Mouse (Mus musculus) frontal cortex, adult 2 months (tissue): ENCODE measurements around the gene Snap25. TPM values are rescaled to one million over a fixed set of nuclear protein-coding genes. Genes with fewer than 3 reads are reported as not detected.

Experiments
- DNase-seq, 2 experiments: peaks; one replicate each; pipeline ENCODE4 v3.0.0; 2022; ENCODE audit warnings: low spot score in 1 of 2; ENCODE audit errors: extremely low spot score in 1 of 2
- polyA plus RNA-seq: library from polyadenylated mRNA; depleted of rRNA; stranded (reverse); fragments of >200 nt; gene quantifications from 2 replicates; pipeline ENCODE4 v1.2.3, GENCODE M21; 2012; rRNA removed

The Snap25 gene
- polyA plus RNA-seq: 2,537 and 2,736 TPM in 2 replicates

GRCm38 (mm10) chr2:136713299-136713758 lies at the start of gene Snap25:
Gene Snap25, plus strand, starts transcription at chr2:136713453.
- peak; percentile 82 to 93 for DNase-seq

- peak in 1 of 2 experiments; percentile 55 for DNase-seq
Observed at GRCm38 (mm10) chr2:136666951-136667350, 46.3 kb upstream of the Snap25 start.

DNA sequence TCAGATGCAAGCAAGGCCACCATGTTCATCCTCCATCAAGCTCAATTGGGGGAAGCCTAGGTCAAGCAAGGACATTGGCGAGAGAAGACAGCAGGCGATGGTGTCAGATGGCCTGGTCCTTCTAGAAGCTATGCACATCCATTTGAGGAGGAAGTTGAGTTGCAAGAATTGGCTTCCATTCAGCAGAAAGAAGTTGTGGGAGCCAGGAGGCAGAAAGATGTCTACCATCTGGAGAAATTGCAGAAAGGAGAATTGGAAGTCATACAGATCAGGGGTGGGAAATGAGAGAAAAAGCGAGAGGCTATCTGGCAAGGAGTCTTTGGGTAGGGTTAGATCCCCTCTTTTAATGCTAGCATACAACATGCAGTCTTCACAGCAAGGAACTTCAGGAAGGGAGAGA lies 44.1 kb upstream of the Snap25 start:
- DNase-seq: peak in 1 of 2 experiments; percentile 67

- DNase-seq: no peak
Observed at GRCm38 (mm10) chr2:136669665-136670064, 43.6 kb upstream of the Snap25 start.

- DNase-seq: peak in 1 of 2 experiments; percentile 70
Observed at GRCm38 (mm10) chr2:136670539-136671271, 42.5 kb upstream of the Snap25 start.

DNA sequence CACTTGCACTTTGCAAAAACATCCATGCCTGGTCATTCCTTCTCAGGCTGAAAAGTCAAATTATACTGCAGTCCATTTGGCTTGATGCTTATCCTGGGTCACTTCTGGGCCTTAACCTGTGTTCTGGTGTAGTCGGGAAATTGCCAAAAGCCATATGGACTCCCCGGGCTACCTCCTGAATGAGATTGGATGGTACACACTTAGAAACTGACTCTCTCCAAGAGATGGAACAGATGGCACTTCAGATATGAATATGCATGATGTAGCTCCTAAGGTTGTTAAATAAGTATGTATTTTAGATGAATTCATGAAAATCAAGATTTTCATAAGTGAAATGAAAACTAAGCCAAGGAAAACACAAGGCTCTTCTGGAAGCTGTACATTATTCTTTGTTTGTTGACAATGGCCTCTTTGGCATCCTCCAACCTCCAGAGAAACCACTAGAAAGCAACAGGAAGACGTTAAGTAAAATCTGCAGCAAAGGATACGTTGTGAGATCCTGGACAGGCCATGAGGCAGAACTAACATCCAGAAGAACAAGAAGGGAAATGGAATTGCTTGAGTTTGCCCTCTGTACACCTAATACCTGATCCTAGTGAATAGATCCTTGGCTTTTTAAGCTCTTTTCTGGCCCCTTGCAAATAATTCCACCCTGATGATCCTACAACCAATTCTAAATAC lies 39.0 kb upstream of the Snap25 start:
- no peak for DNase-seq

DNA sequence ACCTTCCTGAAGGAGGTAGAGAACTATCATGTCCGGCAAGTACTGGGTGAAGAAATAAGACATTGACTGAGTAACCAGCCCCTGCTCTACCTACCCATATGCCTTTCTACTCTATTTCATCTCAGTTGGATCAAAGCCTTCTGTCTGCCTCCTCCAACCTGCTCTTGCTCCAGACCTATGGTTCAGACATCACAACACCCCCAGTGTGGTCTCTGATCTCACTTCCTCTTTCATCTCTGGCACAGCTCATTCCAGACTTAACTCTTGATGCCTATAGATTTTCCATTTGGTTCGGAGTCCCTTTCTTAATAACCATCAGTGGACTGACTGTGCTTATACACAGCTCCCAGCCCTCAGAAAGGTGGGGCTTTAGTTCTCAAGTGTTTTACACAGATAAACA lies 37.1 kb upstream of the Snap25 start:
- DNase-seq: no peak

- DNase-seq: no peak
Observed at GRCm38 (mm10) chr2:136676918-136677445, 36.3 kb upstream of the Snap25 start.

- peak; percentile 69 to 87 for DNase-seq
Observed at GRCm38 (mm10) chr2:136678321-136679161, 34.7 kb upstream of the Snap25 start.

GRCm38 (mm10) chr2:136679280-136680221 lies 33.7 kb upstream of the Snap25 start:
- DNase-seq: peak; percentile 84 to 91

GRCm38 (mm10) chr2:136682146-136682860 lies 30.9 kb upstream of the Snap25 start:
- no peak for DNase-seq

GRCm38 (mm10) chr2:136686195-136686594 lies 27.1 kb upstream of the Snap25 start:
- no peak for DNase-seq

DNA sequence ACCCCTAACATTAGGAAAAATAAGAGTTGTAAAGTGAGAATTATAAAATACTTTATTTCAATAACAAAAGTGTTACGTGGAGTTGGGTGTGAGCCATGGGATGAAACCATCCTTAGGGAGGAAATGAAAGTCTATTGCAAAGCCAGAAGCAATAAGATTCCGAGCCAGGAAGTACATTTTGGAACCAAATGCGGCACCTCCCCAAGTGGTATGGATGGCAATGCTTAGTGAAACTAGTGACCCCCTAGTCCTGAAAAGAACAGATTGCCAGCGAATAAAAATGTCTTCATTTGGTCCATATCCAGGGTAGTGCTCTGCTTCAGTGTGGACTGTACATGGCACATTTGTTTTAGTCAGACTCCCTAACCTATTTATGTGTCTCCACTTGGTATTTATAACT lies 25.9 kb upstream of the Snap25 start:
- no peak for DNase-seq

DNA sequence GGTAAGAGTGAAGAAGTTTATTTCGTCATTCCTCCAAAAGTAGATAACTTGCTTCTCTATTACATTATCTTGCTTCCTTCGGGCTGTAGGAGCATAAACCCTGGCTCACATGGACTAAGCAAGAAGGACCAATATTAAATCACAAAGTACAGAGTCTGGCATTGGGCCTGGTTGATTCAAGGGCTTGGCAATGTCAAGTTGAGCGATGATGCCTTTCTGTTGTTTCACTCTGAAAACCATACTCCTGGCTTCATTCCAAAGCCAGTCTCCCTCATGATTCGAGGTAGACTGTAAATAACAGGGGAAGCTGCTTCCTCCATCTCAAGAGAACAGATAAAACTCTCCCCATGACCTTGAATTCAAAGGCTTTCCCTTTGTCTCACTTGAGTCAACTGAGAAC lies 23.8 kb upstream of the Snap25 start:
- DNase-seq: no peak

DNA sequence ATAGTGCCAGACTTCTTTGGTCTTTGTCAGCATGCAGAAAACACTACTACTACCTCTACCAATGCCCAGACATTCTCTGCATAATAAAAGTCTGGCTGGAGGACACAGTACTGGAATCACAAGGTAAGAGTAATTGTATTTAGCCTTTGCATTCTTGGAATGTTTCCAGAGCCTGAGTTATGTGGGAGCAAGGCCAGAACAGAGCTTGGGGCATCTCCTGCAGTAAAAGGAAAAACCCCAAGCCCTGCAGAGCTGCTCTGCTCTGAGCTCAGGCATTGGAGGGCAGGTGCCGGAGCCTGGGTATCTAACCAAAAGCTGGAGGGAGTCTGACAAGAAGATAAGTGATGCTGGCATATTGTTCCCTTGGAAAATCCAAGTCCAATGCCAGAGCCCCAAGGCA lies 21.6 kb upstream of the Snap25 start:
- no peak for DNase-seq

- no peak for DNase-seq
Observed at GRCm38 (mm10) chr2:136699429-136700227, 13.6 kb upstream of the Snap25 start.

- DNase-seq: no peak
Observed at GRCm38 (mm10) chr2:136703376-136703775, 9.9 kb upstream of the Snap25 start.

- DNase-seq: no peak
Observed at GRCm38 (mm10) chr2:136711155-136711554, 2.1 kb upstream of the Snap25 start.
